Mouse (Mus musculus) olfactory bulb, adult 2 months (tissue): ENCODE measurements around the gene Cmas.

Source experiments
- CTCF ChIP-seq: fragments of 200-500 bp; IDR thresholded peaks from 2 replicates; pipeline ENCODE4 v1.5.1; 2012; ENCODE audit warnings: low read depth, mild to moderate bottlenecking, low read length, moderate library complexity; ENCODE audit not compliant: insufficient read depth
- POLR2A ChIP-seq: fragments of 200-500 bp; IDR thresholded peaks from 2 replicates; pipeline ENCODE4 v1.6.1; 2012; ENCODE audit warnings: mild to moderate bottlenecking, low read depth, low read length, moderate library complexity; ENCODE audit not compliant: insufficient read depth

DNA sequence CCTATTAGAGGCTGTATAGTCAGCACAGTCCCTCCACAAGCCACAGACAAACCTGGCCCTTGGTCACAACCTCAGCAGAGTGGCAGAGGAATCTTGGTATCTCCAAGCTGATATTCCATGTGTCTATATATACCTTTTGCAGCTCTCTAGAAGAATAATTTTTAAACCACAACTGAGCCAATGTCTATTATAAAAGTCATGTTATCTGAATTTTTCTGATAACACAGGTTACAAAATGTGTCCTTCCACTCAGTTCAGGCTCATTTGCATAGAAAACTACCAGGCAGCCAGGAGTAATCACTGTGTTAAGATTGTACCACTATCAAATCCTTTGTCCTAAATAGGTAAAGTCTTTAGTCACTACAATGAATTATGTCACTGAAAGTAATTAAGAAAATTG, 47.9 kb downstream of the Cmas start, which contains the start of gene Sult6b2:
- no peak for TF ChIP-seq POLR2A
- no peak for TF ChIP-seq CTCF
